Mouse (Mus musculus): Measurements from ENCODE around the gene Dnajc27.

Gene Dnajc27

DNA sequence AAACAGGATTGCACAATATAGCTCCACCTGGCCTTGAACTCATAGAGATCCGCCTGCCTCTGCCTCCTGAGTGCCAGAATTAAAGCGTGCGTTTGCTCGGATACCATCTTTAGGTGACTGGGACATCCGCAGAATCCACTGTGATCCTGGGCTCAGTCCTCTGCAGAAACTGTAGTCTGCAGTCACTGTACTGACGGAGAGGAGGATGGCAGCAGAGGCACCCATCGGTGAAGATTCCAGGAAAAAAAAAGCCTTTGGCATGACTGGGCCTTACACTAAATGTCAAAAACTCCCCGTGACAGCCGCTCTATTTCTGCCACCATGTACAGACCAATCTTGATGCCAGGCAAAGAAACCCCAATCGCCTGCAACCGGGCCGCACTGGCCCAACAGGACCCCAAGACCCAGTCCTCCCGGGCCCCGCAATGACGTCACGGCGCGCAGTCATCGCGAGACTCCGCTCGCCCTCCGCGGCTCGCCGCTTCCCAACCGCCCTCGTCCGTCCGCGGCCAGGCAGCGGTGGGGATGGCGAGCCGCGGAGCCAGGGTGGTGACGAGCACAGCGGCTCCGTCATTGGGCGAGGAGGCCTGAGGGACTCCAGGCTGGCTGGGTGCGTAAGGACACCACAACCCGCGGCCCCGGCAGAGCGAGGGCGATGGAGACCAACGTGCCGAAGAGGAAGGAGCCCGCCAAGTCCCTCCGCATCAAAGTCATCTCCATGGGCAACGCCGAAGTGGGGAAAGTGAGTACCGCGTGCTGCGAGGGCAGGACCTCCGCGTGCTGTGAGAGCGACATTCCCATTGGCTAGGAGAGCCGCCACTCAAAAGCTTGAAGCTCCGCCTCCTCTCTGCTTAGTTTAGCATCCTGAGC lies at the start of gene Dnajc27:
Gene Dnajc27 (plus strand): TSS at position 452 of the 870 bp plus-strand sequence.
- peak; percentile 89 for DNase-seq

DNA sequence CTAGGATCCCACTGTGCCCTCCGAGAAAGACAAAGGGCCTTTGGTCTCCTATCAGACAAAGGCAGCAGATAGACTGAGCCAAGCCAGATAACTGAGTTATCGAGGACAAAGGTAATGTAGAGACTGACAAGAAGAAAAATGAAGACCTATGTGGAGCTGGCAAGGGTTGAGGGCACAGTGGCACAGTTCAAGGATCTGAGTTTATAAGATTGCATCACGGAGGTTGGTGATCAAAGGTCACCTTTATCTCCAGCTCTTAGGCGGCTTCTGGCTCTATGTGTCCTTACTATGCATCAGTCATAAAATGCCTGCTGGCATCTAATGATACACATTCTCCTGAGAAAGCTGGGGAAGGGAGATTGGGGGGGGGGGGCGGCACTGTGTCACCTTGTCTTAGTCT lies 46.2 kb upstream of the Dnajc27 start:
- DNase-seq: no peak

- DNase-seq: no peak
Measured at GRCm38 (mm10) chr12:4037511-4037910, 44.9 kb upstream of the Dnajc27 start.

DNA sequence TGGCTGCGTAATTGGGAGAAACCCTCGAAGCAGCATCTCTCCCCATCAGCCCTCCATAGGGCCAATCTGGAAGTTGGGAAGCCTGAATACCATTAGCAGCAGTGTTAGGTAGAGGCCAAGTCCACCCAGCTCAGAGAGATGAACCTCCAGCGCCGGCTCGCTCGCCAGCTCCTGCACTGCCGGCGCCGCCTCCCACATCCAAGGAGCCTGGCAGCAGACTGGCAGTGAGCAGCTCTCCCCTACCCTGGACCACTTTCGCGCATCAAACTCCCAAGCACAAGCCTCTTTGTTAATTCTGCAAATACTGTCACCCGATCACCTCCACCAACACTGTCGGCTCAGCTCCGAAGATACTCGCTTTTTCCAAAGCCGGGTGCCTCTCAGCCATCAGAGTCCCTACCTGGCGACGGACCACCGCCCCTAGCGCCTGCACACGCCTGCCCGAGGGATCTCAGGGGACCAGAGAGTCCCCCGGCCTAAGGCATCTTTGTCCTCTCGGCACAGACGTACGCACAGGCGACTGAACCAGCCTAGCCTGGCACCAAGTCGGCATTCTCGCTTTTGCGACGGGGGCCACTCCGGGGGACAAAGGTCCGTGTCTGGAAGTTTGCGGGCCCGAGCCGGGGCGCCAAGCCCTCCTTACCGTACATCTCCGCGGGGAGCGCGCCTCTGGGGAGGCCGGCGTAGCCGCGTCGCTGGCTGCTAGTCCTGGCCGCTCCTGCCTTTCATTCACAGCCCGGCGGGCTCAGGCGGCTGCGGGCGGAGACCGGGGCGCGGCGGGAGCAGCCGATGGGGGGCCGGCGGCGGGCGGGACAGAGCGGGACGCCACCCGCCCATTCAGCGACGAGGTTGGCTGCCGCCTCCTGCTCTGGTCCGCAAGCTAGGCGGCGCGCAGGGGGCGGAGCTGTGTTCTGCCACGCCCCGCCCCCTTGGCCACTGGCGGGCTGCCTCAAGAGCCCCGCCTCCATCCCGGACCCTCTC lies 44.0 kb upstream of the Dnajc27 start, which contains the start of gene Efr3b:
Gene Efr3b (minus strand): TSS at position 855 of the 981 bp plus-strand sequence.
- DNase-seq: peak; percentile 71

DNA sequence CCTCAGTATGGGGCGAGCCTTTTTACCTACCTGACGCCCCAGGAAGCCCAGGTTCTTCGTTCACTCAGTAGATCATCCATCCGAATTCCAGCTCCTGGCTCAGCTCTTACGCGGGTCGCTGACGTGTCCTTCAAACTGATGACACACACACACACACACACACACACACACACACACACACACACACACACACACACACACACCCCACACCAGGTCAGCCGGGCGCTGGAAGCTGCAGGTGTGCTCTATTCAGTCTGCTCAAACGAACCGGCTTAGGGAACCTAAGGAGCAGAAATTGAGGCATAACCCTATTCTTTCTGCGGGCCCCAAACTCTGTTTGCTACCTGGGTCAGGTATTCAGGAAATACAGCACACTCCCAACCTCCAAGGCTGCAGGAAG lies 43.3 kb upstream of the Dnajc27 start:
- DNase-seq: no peak

GRCm38 (mm10) chr12:4042411-4042810 lies 40.0 kb upstream of the Dnajc27 start:
- no peak for DNase-seq

DNA sequence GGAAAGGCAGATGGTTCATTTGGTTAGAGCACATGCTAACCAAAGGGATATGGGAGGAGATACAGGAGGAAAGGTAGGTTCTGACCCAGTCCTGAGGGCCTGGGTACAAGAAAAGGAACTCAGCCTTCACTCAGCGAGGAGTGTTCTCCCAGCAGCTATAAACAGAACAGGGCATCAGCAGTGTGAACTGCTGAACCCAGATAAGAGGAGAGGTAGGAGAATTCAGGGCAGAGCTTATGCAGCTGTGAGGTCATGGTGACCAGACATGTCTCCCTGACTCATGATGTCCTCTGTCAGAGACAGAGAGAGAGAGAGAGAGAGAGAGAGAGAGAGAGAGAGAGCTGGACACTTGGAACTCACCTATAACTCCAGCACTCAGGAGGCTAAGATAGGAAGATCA lies 36.4 kb upstream of the Dnajc27 start:
- no peak for DNase-seq

- DNase-seq: no peak
Measured at GRCm38 (mm10) chr12:4048031-4048430, 34.4 kb upstream of the Dnajc27 start.

DNA sequence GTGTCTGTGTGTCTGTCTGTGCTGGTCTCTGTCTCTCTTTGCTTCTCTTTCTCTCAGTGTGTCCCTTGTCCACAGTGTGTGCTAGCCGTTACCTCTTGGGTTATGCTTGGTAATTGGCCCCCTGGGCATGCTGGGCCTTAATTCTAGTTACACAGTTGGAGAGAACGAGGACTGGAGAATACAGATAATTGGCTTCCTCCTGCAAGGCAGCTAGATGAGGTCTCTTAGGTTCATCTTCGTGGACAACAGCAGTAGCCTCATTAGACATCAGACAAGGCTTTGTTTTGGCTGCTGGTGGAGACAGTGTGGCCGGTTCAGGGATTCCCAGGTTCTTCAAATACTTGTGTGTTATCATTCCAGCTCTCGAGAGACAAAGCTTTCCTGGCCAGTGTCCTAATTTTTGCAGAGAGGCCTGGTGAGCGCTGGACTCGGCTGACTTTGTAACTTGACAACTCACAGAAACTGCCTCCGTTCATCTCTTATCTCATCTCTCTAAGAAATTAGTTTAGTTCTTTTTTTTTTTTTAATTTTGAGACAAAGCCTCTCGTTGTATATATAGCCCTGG lies 31.4 kb upstream of the Dnajc27 start:
- no peak for DNase-seq

GRCm38 (mm10) chr12:4053643-4054042 lies 28.7 kb upstream of the Dnajc27 start:
- DNase-seq: no peak

GRCm38 (mm10) chr12:4054845-4055244 lies 27.5 kb upstream of the Dnajc27 start:
- no peak for DNase-seq

- no peak for DNase-seq
Measured at GRCm38 (mm10) chr12:4058321-4058720, 24.1 kb upstream of the Dnajc27 start.

GRCm38 (mm10) chr12:4059683-4060082 lies 22.7 kb upstream of the Dnajc27 start:
- DNase-seq: no peak

DNA sequence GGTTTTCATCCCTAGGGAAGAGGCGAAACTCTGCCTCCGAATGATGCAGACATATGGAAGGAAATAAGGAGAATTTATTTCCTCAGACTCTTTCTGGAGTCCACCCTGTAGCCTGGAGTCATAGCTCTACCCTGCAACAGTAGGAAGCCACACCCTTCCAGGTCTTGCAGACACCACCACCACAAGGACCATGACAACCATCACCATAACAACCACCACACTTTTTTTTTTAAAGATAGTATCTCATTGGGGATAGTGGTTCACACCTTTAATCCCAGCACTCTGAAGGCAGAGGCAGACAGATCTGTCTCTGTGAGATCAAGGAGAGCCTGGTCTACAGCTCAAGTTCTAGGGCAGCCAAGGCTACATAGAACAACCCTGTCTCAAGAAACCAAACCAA lies 16.9 kb upstream of the Dnajc27 start:
- no peak for DNase-seq

DNA sequence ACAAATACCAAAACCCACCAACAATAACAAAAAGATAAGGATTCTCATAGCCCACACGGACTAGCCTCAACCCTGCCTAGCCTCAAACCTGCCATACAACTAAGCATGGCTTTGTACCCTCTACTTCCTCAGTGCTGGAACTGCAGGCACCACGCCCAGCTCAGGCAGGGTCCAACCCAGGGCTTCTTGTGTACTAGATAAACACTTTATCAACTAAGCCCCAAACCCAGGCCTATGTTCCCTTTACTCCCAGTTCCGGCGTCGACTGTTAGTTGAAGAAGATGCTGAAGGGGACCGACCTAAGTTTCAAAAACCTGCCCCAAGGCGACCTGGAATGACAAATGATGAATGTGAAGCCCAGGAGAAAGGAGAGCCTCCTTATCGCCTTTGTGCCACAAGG lies 16.4 kb upstream of the Dnajc27 start:
- DNase-seq: no peak

- DNase-seq: no peak
Measured at GRCm38 (mm10) chr12:4066681-4067459, 15.5 kb upstream of the Dnajc27 start.

DNA sequence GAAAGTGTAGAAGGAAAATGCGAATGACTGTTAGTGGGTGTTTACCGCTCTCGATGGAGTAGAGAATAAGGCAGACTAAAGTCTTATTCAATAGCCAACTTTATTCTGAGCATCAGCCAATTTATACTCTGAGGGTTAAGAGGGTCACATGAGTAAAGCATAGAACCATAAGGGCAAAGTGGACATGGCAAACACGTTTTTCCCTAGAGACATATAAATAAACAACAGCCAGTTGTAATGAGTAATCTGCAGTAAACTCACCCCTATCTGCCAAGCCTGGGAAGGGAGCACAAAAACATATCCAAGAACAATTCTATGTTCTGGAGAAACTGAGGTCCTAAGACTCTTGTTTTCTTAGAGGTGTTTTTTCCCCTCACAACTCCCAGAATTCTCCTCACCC lies 13.8 kb upstream of the Dnajc27 start:
- DNase-seq: no peak

DNA sequence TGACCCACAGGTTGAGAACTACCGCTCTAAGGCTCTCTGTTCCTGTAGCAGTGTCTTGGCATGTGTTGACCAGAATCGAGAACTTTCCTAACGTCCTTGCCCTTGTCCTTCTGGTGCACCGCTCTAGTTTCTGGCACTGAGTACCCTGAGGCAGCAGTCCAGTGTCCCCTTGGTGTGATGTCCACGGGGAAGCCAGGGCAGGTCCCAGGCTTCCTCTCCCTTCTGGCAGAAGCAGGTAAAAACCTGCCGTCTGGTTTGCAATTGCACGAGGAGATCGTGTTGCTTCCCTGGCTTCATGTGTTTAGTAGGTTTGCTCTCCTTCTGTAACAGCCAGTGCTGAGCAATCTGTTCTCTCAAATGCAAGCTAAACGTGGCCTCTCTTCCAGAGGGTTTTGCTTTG lies 10.7 kb upstream of the Dnajc27 start:
- DNase-seq: no peak

DNA sequence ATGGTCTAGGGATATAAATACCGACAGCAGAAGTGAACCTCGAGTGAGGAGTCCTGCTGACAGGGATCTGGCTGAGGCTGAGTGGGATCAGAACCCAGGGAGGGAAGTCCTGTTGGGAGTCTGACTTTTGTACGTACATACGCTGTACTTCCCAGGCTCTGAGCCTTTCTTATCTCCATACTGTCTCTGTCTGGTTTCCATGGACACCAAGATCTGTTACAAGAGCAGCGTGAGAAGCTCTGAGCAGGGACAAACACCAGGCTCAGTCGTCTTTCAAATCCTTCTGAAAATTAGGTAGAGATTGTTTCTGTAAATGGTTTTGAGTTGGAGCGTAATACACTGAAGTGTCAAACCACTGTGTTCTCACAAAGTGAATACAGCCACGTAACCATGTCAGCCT lies 7.0 kb upstream of the Dnajc27 start:
- DNase-seq: no peak

DNA sequence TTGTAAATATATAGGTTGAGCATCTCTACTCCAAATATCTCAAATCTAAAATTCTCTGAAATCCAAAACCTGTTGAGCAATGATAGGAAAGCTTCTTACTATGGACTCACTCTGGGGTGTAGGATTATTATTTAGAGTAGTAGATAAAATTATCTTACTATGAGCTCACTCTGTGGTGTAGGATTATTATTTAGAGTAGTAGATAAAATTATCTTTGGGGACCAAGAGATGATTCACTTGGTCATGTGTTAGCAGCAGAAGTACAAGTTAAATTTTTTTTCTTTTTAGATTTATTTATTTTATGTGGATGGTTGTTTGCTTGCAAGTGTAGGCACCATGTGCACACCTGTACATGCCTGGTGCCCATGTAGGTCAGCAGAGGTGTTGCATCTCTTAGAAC lies 6.0 kb upstream of the Dnajc27 start:
- DNase-seq: no peak

DNA sequence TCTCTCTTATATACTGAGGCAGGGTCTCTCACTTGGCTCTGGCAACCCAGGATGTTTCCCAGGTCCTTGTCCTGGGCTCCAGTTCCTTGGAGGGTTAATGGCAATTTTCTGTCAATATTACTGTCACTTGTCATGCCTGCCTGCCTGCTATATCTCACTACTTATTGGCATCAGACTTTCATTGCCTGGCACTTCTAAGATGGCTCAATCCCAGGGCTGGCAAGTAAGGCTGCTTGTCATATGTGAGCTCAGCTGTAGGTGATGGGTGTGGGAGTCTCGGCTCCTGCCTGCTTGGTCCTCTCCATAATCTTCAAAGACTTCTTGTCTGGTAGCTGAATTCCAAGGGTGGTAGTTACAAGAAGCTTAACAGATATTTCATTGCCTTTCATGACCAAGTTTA lies 4.3 kb upstream of the Dnajc27 start:
- no peak for DNase-seq

- DNase-seq: peak; percentile 44
Measured at GRCm38 (mm10) chr12:4080311-4080710, 2.1 kb upstream of the Dnajc27 start.

Data from kidney, adult 11 months (tissue).